Mouse (Mus musculus) layer of hippocampus, adult 8-10 months (tissue): ENCODE results near the gene Ap2a2. TPM values are rescaled to one million over a fixed set of nuclear protein-coding genes. Genes with fewer than 3 reads are reported as not detected.
"Not testable (repeated sequence)": the region's sequence is repeated elsewhere in the genome, so short reads cannot be mapped to it uniquely, and the experiment has no call there.

ENCODE experiments used
- DNase-seq, 2 experiments: peaks; one replicate each; pipeline ENCODE4 v3.0.0; 2022; ENCODE audit warnings: low spot score in 2 of 2
- total RNA-seq, 4 experiments: library from RNA; stranded (reverse); gene quantifications; 2 replicates each; pipeline ENCODE4 v1.2.4; 2022

Ap2a2 gene
- total RNA-seq, 4 experiments from 2014 or later: 217 to 253 (median 230) TPM

DNA sequence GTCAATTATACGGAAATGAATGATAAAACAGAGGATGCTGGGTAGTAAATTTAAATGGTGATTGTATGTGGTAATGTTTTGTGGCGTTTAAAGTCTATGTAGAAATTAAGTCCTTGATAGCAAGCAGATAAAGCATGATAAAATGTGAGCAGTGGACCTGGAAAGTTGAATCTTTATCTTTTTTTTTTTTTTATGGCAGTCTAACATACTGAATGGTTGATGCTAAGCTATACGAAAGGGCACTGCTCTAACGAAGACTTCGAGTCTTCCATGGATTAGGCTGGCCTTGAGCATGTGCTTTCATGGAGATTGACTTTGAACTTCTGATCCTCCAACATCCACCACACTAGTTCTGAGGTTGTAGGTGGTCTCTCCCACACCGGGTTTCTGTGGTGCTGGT is 31.1 kb downstream of the Ap2a2 start:
- no peak for DNase-seq

DNA sequence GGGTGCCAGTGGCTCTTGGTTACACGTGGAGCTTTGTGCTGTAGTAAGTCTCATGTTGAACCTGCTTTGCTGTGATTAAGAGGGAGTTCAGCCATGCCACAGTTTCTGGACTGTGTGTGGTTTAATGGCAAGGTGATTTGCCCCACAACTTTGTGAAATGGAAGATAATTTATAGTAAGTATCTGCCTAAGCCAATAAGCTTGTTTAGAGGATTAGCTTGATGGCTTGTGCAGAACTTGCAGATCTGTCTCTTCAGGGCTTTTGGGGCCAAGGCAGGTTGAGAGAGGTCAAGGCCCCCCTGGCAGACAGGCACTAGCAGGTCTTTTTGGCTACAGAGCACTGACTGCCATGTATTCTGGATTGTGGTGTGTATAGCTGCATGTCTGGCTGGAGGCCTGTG is 35.0 kb downstream of the Ap2a2 start:
- no peak for DNase-seq

DNA sequence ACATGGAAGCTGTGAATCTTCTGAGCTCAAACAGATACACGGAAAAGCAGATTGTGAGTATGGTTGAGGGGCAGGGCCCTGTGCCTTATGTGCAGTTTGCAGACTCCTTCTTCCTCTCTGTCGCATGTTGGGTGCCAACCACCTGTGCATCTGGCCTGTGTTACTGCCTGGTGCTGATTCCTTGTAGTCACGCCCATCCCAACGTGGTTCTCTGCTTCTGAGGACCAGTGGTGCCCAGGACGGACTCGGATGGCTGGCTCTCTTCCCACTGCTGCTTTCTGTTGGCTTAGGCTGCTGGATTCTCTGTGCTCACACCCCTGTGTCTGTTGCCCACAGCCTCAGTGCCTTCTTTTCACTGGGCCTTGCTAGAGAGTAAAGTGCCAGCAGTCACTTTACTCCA is 35.6 kb downstream of the Ap2a2 start:
- DNase-seq: no peak

DNA sequence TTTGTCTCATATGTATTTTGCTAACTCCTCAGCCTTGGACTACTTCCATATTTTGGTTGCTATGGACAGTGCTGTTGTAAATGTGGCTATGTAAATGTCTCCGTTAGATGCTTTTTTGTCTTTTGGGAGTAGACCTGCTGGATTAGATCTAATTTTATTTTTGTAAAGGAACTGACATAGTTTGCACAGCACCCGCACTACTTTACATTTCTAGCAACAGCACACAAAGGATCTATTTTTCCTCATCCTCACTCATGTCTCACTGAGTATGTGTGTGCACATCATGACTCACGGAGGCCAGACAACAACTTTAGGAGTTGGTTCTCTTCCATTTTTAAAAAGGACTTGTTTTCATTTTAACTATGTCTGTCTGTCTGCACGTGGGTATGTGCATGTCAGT is 45.7 kb downstream of the Ap2a2 start:
- DNase-seq: no peak

DNA sequence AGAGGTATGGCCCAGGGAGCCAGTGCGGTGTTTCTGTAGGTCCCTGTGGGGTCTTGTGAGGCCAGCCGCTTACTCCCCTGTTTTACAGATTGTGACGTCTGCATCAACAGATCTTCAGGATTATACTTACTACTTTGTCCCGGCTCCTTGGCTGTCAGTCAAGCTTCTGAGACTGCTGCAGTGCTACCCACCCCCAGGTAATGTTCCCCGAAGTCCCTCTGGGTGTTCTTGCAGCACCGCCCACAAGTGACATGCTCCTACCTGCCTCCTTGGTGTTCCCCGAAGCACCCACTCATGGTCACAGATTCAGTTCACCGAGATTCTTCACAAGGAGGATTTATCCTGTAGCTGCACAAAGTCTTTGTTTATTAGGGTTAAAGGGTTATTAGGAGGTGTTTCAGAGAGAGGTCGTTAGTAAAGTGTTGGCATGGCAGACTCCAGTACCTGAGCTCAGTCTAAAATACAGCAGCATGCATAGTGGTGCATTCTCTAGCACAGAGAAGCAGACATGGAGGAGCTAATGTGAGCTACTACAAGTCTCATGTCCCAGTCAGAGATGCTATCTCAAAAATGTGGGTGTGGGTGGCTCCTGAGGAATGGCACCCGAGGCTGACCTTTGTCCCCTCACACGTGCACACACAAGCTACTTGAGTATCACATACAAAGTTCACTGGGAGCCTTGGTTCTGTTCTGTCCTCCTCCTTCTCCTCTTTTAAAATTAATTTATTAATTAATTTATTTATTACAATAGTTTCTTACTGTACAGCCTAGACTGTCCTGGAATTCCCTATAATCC is 47.9 kb downstream of the Ap2a2 start:
- DNase-seq: no peak

DNA sequence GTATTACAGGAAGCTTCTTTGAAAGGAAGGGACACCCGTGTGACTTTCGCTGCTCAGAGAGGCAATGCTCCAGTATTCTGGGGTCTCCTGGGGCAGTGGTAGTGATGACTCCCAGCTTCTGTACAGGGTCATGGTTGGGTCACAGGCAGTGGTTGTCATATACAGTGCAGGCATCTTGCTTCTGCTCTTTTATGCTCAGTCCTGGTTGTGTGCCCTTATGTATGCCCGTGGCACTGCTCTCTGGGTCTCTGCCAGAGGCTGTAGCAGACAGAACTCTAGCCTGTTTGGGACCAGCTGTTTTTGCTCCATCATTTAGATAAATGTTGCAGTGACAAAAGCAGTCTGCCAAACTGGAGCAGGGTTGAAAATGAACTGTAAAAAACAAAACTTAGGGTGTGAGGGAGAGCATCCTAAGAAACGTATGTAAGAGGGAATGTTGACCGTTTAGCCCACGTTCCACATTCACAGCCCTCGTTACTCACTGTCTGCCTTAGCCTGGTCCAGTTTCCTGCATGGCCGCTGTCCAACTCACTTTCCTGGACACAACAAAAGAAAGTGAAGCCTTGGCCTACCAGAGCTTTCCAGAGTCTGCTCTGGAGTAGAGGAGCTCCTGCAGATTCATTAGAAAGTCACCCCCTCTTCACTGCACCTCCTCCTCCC is 49.9 kb downstream of the Ap2a2 start:
- no peak for DNase-seq

DNA sequence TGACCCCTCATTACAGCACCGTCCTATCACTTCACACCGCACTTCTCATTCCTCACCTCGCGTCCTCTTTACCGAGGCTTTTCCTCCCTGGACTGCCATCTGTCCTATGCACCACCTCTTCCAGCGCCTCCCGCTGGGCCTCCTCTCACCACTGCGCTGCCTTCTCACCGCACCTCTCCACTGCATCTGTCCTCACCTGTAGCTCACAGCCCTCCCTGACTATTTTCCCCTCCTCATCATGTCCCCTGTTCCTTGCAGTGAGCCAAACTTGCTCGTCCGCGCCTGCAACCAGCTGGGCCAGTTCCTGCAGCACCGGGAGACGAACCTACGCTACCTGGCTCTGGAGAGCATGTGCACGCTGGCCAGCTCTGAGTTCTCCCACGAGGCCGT is 50.4 kb downstream of the Ap2a2 start:
- DNase-seq: no peak

DNA sequence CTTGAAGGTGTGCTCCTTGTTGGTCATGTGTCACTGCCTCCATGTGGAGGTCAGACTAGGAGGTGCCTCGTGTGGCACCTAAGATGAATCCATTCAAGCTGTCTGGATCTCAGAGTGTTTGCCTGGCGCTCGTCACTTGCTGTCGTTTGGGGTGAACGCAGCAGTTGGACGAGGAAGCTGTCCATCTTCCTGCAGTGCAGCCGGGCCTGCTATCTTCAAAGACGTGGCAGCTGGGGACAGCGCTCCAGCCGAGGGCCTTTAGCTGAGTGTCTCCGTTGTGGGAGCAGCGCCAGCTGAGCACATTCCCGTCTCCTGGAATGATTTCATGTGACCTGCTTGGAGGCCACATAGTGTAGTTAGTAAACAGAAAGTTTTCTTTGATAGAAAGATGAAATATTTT is 50.8 kb downstream of the Ap2a2 start:
- DNase-seq: no peak

DNA sequence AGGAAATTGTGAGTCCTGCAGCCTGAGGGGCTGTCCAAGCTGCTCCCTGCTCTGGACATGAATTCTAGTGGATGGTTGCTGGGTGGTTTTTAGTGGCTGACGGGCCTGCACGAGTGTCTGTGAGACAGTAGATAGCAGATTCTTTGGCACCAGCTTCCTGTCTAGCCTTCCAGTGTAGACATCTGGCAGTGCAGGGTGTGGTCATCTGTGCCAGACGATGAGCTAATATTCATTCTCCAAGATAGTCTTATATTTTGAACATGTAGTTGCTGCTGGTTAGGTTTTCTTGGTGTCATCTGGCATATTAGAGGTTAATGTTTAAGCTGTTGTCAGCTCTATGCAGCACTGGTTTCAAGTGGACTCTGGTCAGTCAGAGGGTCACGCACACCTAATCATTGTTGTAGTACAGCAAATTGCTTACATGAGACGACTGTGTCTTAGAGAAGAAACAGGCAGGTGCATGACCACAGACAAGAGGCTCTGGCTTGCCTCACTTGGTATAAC is 52.4 kb downstream of the Ap2a2 start:
- DNase-seq: no peak

DNA sequence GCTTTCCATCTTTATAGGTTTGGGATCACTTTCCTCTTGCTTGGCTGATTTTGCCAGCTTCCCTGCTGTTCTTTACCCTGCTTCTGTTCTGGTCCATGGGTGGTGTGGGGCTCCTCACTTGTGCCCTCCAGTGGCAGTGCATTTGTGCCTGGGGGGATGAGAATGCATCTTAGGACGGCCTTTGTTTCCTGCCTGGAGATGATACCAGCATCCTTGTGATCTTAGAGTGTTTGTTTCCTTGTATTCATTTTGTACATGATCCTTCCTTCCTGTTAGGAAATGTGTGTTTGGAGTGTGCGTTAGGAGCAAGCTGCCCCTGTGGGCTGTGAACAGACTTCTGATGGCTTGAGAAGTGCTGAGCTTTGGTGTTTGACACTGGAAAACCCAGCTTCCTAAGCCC is 62.2 kb downstream of the Ap2a2 start:
- DNase-seq: no peak

DNA sequence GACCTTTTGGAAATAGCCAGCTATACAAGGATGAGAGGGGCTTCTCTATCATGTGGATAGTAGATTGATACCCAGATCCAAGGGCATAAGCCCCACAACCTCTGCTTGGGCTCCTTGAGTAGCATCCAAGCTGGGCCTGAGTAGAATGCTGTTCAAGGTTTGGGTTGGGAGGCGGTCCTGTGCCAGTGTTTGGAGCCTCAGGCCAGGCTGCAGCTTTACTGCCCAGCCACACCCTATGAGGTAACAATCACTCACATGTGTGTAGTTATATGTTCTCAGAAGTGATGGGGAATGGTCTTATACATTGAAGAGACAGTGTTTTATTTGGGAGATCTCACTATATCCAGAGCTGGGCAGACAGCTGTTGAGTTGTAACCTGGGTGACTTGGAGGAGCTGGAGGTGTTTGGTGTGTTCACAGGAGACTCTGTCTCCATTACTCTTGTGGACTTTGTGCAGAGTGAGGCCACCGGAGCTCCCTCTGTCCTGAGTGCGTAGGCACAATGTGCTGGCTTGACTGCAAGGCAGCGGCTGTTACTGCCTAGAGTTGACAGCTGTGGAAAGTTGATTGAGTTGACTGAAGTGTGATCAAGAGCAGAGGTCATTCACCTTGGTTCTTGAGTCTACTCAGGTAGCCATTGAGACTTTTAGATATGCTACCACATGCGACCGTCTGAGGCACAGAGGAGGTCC is 63.3 kb downstream of the Ap2a2 start:
- no peak for DNase-seq

DNA sequence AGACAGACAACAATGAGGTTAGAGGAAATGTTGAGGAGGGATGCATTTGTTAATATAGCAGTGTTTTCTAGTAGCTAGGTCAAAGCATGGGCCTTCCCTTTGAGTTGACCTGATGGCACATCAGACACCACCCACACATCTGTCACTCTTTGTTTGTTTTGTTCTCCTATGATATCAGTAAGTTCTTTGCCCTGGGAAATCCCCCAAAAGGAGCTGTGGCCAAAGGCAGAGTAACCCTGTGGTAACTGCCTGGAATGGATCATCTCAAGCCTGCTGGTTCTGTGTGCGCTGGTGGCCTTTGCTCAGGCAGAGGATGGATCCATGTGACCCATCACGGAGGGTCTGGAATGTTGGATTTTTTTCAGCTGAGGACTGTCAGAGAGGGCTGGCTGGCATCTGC is 66.0 kb downstream of the Ap2a2 start:
- DNase-seq: no peak

DNA sequence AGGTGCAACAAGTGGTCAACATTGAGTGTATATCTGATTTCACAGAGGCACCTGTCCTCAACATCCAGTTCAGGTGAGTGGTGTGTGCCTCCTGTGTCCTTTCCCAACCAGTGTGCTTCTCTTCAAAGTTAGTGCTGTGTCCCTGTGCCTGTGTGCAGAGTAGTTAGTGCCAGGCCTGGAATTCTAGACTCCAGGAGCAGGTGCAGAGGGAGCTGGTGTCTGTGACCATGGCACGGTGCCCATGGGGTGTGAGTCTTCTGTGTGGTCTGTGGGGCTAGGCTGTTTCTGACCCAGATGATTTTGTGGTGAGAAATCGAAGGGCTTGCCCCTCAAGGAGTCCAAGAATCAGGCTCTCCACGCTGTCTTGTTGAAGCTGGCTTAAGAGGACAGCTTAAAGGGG is 67.3 kb downstream of the Ap2a2 start:
- DNase-seq: no peak

DNA sequence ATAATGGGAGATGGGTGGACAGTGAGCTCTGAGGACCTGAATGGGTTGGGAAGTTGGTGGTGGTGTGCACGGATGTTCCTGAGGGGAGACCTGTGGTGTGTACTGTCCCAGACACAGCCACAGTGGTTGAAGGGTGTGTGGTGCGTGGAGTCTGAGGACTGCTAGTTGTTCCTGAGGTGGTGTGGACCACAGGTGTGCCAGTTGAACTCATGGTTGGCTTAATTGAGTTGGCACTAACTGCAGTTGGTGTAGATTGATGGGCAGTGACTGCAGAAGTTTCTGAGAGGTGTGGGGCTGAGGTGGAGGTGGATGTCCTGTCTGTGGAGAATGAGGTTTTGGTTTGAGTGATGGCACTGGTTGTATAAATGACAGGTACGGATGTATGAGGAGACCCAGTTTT is 76.1 kb downstream of the Ap2a2 start:
- DNase-seq: peak in 1 of 2 experiments; percentile 36

DNA sequence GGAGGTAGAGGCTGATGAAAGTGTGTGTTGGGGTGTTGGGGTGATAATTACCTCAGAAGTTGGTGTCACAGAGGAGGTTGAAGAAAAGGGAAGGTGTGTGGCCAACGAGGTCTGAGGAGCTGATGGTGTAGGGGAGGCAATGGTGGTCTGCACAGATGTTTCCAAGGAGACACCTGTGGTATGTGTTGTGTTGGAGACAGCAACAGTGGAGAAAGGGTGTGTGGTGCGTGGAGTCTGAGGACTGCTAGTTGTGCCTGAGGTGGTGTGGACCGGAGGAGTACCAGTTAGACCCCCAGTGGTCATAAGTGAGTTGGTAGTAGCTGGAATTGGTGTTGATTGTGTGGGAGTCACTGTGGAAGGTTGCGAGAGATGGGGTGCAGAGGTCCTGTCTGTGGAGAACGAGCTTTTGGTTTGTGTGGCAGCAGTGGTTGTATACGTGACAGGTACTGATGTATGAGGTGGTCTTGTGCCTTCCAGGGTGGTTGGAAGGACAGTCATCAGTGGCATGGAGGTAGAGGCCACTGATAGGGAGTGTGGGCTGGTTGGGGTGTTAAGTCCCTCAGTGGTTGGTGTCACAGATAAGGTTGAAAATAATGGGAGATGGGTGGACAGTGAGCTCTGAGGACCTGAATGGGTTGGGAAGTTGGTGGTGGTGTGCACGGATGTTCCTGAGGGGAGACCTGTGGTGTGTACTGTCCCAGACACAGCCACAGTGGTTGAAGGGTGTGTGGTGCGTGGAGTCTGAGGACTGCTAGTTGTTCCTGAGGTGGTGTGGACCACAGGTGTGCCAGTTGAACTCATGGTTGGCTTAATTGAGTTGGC is 76.8 kb downstream of the Ap2a2 start:
- DNase-seq: not testable (repeated sequence)

DNA sequence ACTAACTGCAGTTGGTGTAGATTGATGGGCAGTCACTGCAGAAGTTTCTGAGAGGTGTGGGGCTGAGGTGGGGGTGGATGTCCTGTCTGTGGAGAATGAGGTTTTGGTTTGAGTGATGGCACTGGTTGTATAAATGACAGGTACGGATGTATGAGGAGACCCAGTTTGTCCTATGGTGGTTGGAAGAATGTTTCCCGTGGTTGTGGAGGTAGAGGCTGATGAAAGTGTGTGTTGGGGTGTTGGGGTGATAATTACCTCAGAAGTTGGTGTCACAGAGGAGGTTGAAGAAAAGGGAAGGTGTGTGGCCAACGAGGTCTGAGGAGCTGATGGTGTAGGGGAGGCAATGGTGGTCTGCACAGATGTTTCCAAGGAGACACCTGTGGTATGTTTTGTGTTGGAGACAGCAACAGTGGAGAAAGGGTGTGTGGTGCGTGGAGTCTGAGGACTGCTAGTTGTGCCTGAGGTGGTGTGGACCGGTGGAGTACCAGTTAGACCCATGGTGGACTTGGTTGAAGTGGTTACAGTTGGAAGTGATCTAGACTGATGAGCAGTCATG is 77.4 kb downstream of the Ap2a2 start:
- not testable (repeated sequence) for DNase-seq

DNA sequence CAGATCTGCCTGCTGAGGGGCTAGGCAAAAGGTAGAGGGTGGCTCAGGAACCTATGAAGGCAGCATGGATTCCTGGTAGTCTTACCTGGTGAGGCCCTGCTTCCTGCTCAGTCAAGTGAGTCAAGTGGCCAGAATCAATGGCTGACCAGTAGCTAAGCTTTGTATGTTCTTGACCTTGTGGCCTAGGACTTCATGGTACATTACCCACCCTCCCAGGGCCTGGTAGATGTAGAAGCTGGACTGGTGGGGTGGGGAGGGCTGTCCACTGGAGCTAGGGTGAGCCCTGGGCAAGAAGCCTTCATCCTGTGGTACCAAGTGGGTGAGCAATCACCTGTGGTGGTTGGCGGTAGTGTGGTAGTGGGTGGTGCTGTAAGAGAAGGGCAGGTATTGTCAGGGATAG is 80.4 kb downstream of the Ap2a2 start:
- DNase-seq: no peak

DNA sequence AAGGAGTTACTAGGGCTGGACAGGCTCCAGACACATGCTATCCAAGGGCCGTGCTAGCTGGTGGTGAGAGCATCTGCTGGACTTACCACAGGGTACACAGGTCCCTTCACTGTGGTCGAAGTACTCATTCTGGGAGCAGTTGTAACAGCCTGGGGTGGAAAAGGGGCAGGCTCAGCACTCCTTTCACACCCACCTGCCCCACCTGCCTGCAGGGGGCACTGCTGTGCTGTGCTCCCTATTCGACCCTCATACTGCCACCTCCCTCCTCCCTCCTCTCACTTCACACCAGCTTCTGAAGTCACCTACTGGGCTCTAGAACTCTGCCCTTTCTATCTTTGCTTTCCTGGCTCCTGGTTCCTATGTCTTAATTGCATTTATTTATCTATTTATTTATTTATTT is 81.2 kb downstream of the Ap2a2 start:
- no peak for DNase-seq

DNA sequence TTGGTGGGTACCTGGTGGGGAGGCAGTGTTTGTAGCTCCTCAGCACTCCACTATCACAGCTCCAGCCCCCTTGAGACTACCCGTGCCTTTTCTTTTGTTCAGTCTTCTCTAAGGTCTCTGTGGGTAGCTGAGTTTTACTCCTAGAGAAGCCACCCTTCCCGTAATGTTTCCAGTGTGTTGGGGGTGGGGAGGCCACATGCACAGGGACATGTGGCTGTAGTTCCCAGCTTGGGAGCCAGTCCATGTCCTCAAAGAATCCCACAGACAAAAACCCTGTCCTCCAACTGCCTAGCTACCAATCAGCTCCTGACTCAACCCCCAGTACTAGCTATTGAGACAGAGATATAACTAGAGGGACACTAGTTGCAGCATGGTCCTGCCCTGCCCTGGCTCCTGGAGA is 85.1 kb downstream of the Ap2a2 start:
- DNase-seq: no peak

DNA sequence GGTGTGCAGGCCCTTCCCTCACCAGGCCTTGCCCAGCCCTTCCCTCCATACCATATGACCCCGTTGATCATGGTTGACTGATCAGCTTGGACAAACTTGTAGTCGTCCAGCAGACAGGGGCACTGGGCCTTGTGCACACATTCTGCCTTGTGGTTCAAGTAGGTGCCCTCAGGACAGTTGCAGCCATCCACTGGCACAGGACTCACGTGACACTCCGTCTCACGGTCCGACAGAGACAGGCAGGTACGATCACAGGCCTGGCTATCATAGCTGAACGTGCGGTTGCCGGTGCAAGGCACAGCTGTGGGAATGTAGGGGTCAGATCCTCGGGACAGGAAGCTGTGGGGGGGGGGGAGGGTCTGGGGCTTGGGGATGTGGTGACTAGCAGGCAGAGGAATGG is 85.8 kb downstream of the Ap2a2 start:
- DNase-seq: no peak

DNA sequence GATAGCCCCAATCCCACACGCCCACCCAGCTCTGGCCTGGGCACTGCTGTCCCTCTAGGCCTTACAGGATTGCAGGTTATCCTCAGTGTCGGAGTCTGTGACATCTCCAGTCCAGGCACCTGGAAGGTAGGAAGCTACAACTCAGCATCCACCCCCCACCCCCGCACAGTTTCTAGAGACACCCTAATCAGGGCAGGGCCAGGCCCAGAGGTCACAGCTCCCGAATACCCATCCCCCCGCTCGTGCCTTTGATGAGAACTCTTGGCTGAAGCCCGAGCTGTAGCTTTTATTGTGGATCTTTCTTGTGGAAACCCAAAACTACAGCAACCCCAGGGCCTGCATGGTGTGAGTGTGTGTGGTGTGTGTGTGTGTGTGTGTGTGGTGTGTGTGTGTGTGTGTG is 90.2 kb downstream of the Ap2a2 start:
- no peak for DNase-seq
